Mouse (Mus musculus): ENCODE results near the gene Zp3. TPM values are rescaled to one million over a fixed set of nuclear protein-coding genes. Genes with fewer than 3 reads are reported as not detected.

The Zp3 gene
- polyA plus RNA-seq (2017; shearing (Covaris generic)) = not detected

GRCm38 (mm10) chr5:135979904-135980303 is at the start of gene Zp3:
Gene Zp3 (plus strand): TSS chr5:135980099.

DNA sequence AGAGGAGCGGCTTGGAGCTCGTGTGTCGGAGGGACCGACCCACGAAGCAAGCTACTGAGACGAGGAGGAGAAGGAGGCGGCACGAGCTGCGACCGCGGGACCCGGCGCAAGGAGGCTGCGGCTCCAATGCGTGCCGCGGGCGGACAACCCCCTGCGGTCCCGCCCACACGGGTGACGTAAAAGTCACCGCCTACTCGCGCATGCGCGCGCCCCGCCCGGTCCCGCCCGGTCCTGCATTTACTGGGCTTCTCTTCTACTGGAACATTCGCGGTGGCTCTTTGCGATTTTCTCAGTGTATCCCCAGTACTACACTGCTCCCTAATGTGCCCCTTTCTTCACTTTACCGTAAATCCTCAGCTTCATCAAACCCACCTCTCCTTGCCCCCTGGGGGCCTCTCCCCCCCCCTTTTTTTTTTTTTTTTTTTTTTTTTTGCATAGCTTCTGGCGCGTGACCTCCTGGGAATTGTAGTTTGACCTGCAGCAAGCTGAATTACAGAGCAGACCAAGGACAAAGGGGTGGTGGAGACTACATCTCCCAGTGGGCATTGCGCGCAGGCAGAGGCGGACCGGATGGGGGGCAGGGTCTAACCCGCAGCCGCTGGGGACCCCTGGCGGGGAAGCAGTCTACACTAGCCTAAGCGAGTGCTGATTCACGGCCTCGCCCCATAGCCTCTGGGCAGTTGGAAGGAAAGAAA is 45.3 kb upstream of the Zp3 start, which contains the start of gene Ywhag:
Gene Ywhag (minus strand): TSS at position 136 of the 695 bp plus-strand sequence.

GRCm38 (mm10) chr5:135974365-135974764 is 5.5 kb upstream of the Zp3 start, which contains the start of gene Ssc4d:
Gene Ssc4d (minus strand): TSS chr5:135974531.

DNA sequence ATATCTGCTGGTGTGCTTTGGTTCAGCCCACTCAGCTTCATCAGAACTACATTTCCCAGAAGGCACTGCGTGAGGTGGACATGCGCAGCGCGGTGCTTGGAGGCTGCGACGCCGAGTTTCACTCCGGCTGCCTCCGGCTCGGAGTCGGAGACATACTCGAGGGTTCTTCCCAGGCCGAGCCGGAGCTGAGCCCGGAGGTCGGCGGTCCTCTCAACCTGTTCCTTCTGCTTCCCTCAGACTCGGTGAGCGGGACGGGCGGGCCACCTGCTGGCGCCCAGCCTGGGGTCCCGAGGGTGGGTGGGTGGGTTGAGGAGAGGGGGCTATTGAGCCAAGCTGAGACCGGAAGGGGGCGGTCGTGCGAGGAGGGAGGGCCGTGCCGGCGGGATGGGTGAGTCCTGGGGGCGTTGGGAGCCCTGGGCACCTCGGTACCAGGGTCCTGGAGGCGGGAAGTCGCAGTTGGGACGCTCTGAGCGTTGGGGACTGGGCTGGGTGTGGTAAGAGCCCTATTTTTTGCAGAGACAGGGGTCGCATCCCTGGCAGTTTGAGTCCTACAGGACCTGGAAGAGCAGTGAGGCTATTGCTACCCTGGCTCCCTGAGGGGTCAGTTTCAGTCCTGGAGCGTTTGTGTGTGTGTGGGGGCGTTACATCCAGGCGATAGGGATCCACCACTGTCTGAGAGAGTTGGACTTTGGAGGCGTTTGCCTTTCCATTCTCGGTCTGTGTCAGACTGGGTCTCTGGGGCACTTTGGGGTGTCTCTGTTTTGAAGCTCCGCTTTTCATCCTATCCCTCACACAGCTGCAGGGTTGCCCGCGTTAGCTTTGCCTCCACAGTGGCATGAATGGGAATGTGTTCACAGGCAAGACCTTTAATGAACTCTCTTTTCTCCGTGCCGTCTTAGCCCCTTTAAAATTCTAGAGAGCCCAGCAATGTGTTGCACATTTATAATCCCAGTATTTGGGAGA is 15.1 kb downstream of the Zp3 start, which contains the start of gene Dtx2:
Gene Dtx2 (plus strand): TSS at position 76 of the 963 bp plus-strand sequence.

Other genes starting within 250 kb of the Zp3 start
- gene Tmem120a, start 235.7 kb upstream of the Zp3 start, polyA plus RNA-seq (2017; shearing (Covaris generic)) = 33.3 TPM
- 0.51 TPM for gene Styxl1, start 201.7 kb upstream of the Zp3 start, polyA plus RNA-seq (2017; shearing (Covaris generic))
- 384 TPM for gene Mdh2, start 201.6 kb upstream of the Zp3 start, polyA plus RNA-seq (2017; shearing (Covaris generic))
- gene Srrm3, start 173.2 kb upstream of the Zp3 start, polyA plus RNA-seq (2017; shearing (Covaris generic)) = 0.34 TPM
- 2.7 TPM for gene Hspb1, start 92.2 kb upstream of the Zp3 start, polyA plus RNA-seq (2017; shearing (Covaris generic))
- 51.7 TPM for gene Ywhag, start 45.5 kb upstream of the Zp3 start, polyA plus RNA-seq (2017; shearing (Covaris generic))
- gene Ssc4d, start 5.6 kb upstream of the Zp3 start, polyA plus RNA-seq (2017; shearing (Covaris generic)) = 0.52 TPM
- 32.1 TPM for gene Dtx2, start 14.7 kb downstream of the Zp3 start, polyA plus RNA-seq (2017; shearing (Covaris generic))
- gene Upk3b, start 58.4 kb downstream of the Zp3 start, polyA plus RNA-seq (2017; shearing (Covaris generic)) = not detected
- not detected for gene Upk3bl, start 74.4 kb downstream of the Zp3 start, polyA plus RNA-seq (2017; shearing (Covaris generic))
- gene Rasa4, start 103.8 kb downstream of the Zp3 start, polyA plus RNA-seq (2017; shearing (Covaris generic)) = 4.4 TPM
- 57.9 TPM for gene Polr2j, start 136.5 kb downstream of the Zp3 start, polyA plus RNA-seq (2017; shearing (Covaris generic))
- 38.3 TPM for gene Lrwd1, start 156.0 kb downstream of the Zp3 start, polyA plus RNA-seq (2017; shearing (Covaris generic))
- 47.3 TPM for gene Alkbh4, start 156.0 kb downstream of the Zp3 start, polyA plus RNA-seq (2017; shearing (Covaris generic))
- gene Orai2, start 190.6 kb downstream of the Zp3 start, polyA plus RNA-seq (2017; shearing (Covaris generic)) = 98.4 TPM
- 39.0 TPM for gene Prkrip1, start 218.9 kb downstream of the Zp3 start, polyA plus RNA-seq (2017; shearing (Covaris generic))

Measured in naive thymus-derived CD4-positive, alpha-beta T cell, adult 5 months (primary cell).